Comparison of ENCODE assay signal across 14 mouse cellular contexts in genomic region chr15:13287878-13288277, GRCm38 (mm10).
DNase-seq lines count a peak whose midpoint lies in the region; ATAC-seq and TF ChIP-seq lines count a peak whose summit lies in the region.
"Had no signal": no experiment of that assay in that cellular context is flagged by ENCODE, and none has a peak within 500 bp of the region (broad histone marks: within the 10 kb centered on the region; RNA-seq: fewer than 3 reads in every experiment).

No protein-coding gene starts in this region.

- H3K9me3 ChIP-seq in hindbrain, embryonic 15.5 days: no peaks in the 10 kb centered on the region
- H3K9me3 ChIP-seq in hindbrain, embryonic 12.5 days (replicated peaks): no peaks in the 10 kb centered on the region
- no peaks in the 10 kb centered on the region for H3K9me3 ChIP-seq in intestine, postnatal 0 days (ENCODE audit: control insufficient read depth)
- H3K9me3 ChIP-seq: heart, embryonic 12.5 days had no signal

- no peaks in the 10 kb centered on the region for H3K36me3 ChIP-seq in hindbrain, embryonic 15.5 days
- no peaks in the 10 kb centered on the region for H3K36me3 ChIP-seq in hindbrain, embryonic 12.5 days
- no peaks in the 10 kb centered on the region for H3K36me3 ChIP-seq in intestine, postnatal 0 days (ENCODE audit: control insufficient read depth, insufficient read depth)
- H3K36me3 ChIP-seq: heart, embryonic 12.5 days had no signal

- H3K9ac ChIP-seq in hindbrain, embryonic 15.5 days: no peak overlapping the region
- H3K9ac ChIP-seq in hindbrain, embryonic 12.5 days: no peak overlapping the region
- H3K9ac ChIP-seq in intestine, postnatal 0 days (ENCODE audit: low read depth, low read length): no peak overlapping the region
- H3K9ac ChIP-seq: heart, embryonic 12.5 days had no signal

- H3K4me2 ChIP-seq in hindbrain, embryonic 15.5 days: peak overlapping the region; percentile 16; the same call in 1 of the 2 replicates
- H3K4me2 ChIP-seq in hindbrain, embryonic 12.5 days (replicated peaks): no peak overlapping the region
- peak overlapping the region; percentile 14; the same call in 1 of the 2 replicates for H3K4me2 ChIP-seq in intestine, postnatal 0 days (replicated peaks; ENCODE audit: low read depth)
- H3K4me2 ChIP-seq: heart, embryonic 12.5 days had no signal

- intact Hi-C loops in left cerebral cortex, postnatal 4 days (cut with DNase I): no loop called here

- no peaks in the 10 kb centered on the region for H3K27me3 ChIP-seq in hindbrain, embryonic 15.5 days
- no peaks in the 10 kb centered on the region for H3K27me3 ChIP-seq in hindbrain, embryonic 12.5 days
- H3K27me3 ChIP-seq in intestine, postnatal 0 days (replicated peaks; ENCODE audit: control insufficient read depth, insufficient read depth, low read length): no peaks in the 10 kb centered on the region
- H3K27me3 ChIP-seq: heart, embryonic 12.5 days had no signal

- no peak overlapping the region for H3K27ac ChIP-seq in hindbrain, embryonic 15.5 days (replicated peaks)
- H3K27ac ChIP-seq in hindbrain, embryonic 12.5 days: no peak overlapping the region
- no peak overlapping the region for H3K27ac ChIP-seq in intestine, postnatal 0 days (ENCODE audit: low read depth, low read length)

- no peaks in the 10 kb centered on the region; the same call in 1 of the 2 replicates for H3K4me1 ChIP-seq in hindbrain, embryonic 15.5 days (replicated peaks)
- H3K4me1 ChIP-seq in hindbrain, embryonic 12.5 days: no peaks in the 10 kb centered on the region
- H3K4me1 ChIP-seq in intestine, postnatal 0 days (replicated peaks; ENCODE audit: control insufficient read depth, insufficient read depth, low read length): no peaks in the 10 kb centered on the region
- H3K4me1 ChIP-seq: heart, embryonic 12.5 days had no signal

- no peak for ATAC-seq in hindbrain, embryonic 15.5 days (ENCODE audit: low FRiP score, low read depth)
- no peak for ATAC-seq in hindbrain, embryonic 12.5 days (ENCODE audit: low FRiP score)
- no peak for ATAC-seq in intestine, postnatal 0 days
- no peak for ATAC-seq in cerebellum, adult (ENCODE audit: insufficient number of reproducible peaks, low FRiP score, low TSS enrichment)

- WGBS in hindbrain, embryonic 15.5 days: 65% methylated on average over 11 of the region's 11 CpGs
- 55% methylated on average over 11 of the region's 11 CpGs for WGBS in hindbrain, embryonic 12.5 days
- WGBS in intestine, postnatal 0 days: 66% methylated on average over 11 of the region's 11 CpGs

- H3K4me3 ChIP-seq in hindbrain, embryonic 15.5 days: no peak overlapping the region
- no peak overlapping the region for H3K4me3 ChIP-seq in hindbrain, embryonic 12.5 days
- H3K4me3 ChIP-seq in intestine, postnatal 0 days (ENCODE audit: low read depth, low read length): no peak overlapping the region
- H3K4me3 ChIP-seq: heart, embryonic 12.5 days had no signal

- peak; percentile 5 for DNase-seq in right cerebral cortex, adult 18-20 months
- no peak for DNase-seq in right cerebral cortex, postnatal 4 days
- no peak for DNase-seq in left cerebral cortex, postnatal 4 days
- DNase-seq in layer of hippocampus, postnatal 36 days: no peak
- DNase-seq: adrenal gland, adult 2 months; cerebellum, adult 8-10 months; layer of hippocampus, adult 9-11 months; lung, adult 2 months; thymus, postnatal 14 days had no signal

- no peak for TF ChIP-seq CTCF in intestine, postnatal 0 days (IDR thresholded peaks at IDR 0.05; ENCODE audit: low read depth)
